Mouse (Mus musculus) midbrain, postnatal 0 days (tissue): ENCODE results near the gene Ndufa13. TPM values are rescaled to one million over a fixed set of nuclear protein-coding genes. Genes with fewer than 3 reads are reported as not detected.
A peak's percentile ranks its signal among the peaks of the same experiment; 100 is the strongest.

ENCODE experiments used
- ATAC-seq: fragments of 200-750 bp; cut with Nextera tagmentation; 2 replicates; pipeline ENCODE4 v1.8.0; 2017; ENCODE audit warnings: moderate number of reproducible peaks, mild to moderate bottlenecking, moderate TSS enrichment, moderate library complexity; ENCODE audit not compliant: low FRiP score
- DNase-seq: peaks from one replicate; pipeline ENCODE4 v3.0.0-alpha.2; 2015; ENCODE audit warnings: low spot score
- H3K27ac ChIP-seq: fragments of 300-500 bp; sonication (generic); 2 replicates; pipeline ENCODE4 v1.5.1; 2014; ENCODE audit warnings: low read depth, mild to moderate bottlenecking, low read length, mixed read lengths
- H3K27me3 ChIP-seq: fragments of 300-500 bp; sonication (generic); 2 replicates; pipeline ENCODE4 v1.6.1; 2014; ENCODE audit warnings: low read length, control low read depth, mixed read lengths; ENCODE audit not compliant: insufficient read depth
- H3K36me3 ChIP-seq: fragments of 300-500 bp; sonication (generic); 2 replicates; pipeline ENCODE4 v1.6.1; 2014; ENCODE audit warnings: low read length, control low read depth, mixed read lengths; ENCODE audit not compliant: insufficient read depth
- H3K4me1 ChIP-seq: fragments of 300-500 bp; sonication (generic); 2 replicates; pipeline ENCODE4 v1.6.1; 2014; ENCODE audit warnings: mild to moderate bottlenecking, control low read depth, antibody characterized with exemption, low read length, mixed read lengths; ENCODE audit not compliant: insufficient read depth
- H3K4me2 ChIP-seq: fragments of 300-500 bp; sonication (generic); 2 replicates; pipeline ENCODE4 v1.6.1; 2014; ENCODE audit warnings: low read depth, mild to moderate bottlenecking, low read length, mixed read lengths; ENCODE audit not compliant: poor library complexity, severe bottlenecking
- H3K4me3 ChIP-seq: fragments of 300-500 bp; sonication (generic); 2 replicates; pipeline ENCODE4 v1.5.1; 2014; ENCODE audit warnings: low read depth, mild to moderate bottlenecking, low read length, moderate library complexity
- H3K9ac ChIP-seq: fragments of 300-500 bp; sonication (generic); replicated peaks from 2 replicates; pipeline ENCODE4 v1.6.1; 2014; ENCODE audit warnings: mild to moderate bottlenecking, low read length, moderate library complexity, mixed read lengths; ENCODE audit not compliant: poor library complexity, severe bottlenecking
- H3K9me3 ChIP-seq: fragments of 300-500 bp; sonication (generic); 2 replicates; pipeline ENCODE4 v1.6.1; 2016; ENCODE audit warnings: low read length, control low read depth
- CTCF ChIP-seq: IDR thresholded peaks from 2 replicates; pipeline ENCODE4 v1.5.1; 2016; ENCODE audit warnings: antibody characterized with exemption, mild to moderate bottlenecking
- WGBS: fragments of 180-500 bp; shearing (Covaris S2); extraction: QIAGEN DNeasy Blood & Tissue Kit; methylation state at CpG from one replicate; pipeline ENCODE4 v1.1.7; 2014; 5-methylcytosine and 5-hydroxymethylcytosine counted together
- polyA plus RNA-seq: library from polyadenylated mRNA; unstranded; fragments of >200 nt; fragmentation: Nextera tagmentation; extraction: Ambion mirVana; gene quantifications from 2 replicates; pipeline ENCODE4 v1.2.1, GENCODE M21; 2015
- total RNA-seq: library from RNA; depleted of rRNA; stranded (reverse); fragments of >200 nt; gene quantifications from 2 replicates; pipeline ENCODE4 v1.2.3, GENCODE M21; 2014

The Ndufa13 gene
- total and polyA plus RNA-seq, 2 experiments from 2014 or later = 55.6 to 243 TPM

DNA sequence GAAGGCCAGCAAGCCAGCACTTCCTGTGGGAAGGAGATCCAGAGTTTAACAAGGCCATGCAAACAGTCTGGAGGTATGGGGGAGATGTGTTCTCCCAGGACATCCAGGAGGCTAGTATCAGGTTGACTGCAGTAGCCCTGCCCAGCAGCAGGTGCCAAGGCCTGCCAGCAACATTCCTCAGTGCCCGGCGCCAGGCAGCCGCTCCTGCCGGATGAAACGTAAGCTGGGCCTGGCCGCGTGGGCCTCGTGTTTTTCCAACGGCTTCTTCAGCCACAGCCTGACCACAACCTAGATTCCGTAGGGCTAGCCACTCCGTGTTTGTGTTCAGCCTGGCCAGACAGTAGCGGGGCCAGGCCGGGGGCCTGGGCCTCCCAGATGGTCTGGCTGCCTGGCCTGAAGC lies 27.7 kb downstream of the Ndufa13 start:
- 87% methylated on average over 13 of the region's 13 CpGs for WGBS

DNA sequence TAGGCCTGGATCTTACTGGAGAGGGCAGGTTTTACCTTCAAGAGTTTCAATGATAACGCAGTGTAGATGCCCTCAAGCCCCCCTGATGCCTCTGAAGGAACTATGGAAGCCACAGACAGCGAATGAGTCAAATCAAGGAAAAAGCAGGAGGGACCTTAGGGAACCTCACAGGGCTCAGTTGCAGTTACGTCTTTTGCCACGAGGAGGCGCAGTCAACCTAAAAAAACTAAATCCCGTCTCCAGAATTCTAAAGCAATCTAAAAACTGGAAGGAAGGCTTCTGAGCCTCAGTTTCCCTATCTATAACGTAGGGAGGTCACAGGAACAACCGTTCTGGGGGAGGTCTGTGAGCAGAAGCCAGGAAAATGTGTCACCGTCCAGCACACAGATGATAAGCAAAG lies 28.2 kb downstream of the Ndufa13 start:
- DNase-seq (peak; percentile 56), ATAC-seq (no peak)
- H3K9me3 ChIP-seq = no peaks in the 10 kb centered on the region
- 9% methylated on average over 9 of the region's 9 CpGs for WGBS
- no peak overlapping the region for H3K9ac ChIP-seq
- H3K36me3 ChIP-seq = 0 out of 2 replicates have a peak, but pooled peaks cover 13% of the 10 kb centered on the region
- no peaks in the 10 kb centered on the region for H3K27me3 ChIP-seq
- no peak overlapping the region for H3K4me2 ChIP-seq
- H3K4me1 ChIP-seq = no peaks in the 10 kb centered on the region
- TF ChIP-seq CTCF = peak; percentile 82
- no peak overlapping the region for H3K27ac ChIP-seq
- no peak overlapping the region for H3K4me3 ChIP-seq

More for the DNA sequence above, 27.7 kb downstream of the Ndufa13 start:
- Histone ChIP-seq H3K27ac (no peak overlapping the region), H3K4me2 (no peak overlapping the region), H3K27me3 (peaks cover 4% of the 10 kb centered on the region; the same call in 1 of the 2 replicates), H3K9me3 (no peaks in the 10 kb centered on the region), H3K4me3 (no peak overlapping the region), H3K9ac (no peak overlapping the region), H3K4me1 (no peaks in the 10 kb centered on the region), H3K36me3 (0 out of 2 replicates have a peak, but pooled peaks cover 13% of the 10 kb centered on the region)
- DNase-seq = no peak
- ATAC-seq = no peak
- TF ChIP-seq CTCF = no peak

DNA sequence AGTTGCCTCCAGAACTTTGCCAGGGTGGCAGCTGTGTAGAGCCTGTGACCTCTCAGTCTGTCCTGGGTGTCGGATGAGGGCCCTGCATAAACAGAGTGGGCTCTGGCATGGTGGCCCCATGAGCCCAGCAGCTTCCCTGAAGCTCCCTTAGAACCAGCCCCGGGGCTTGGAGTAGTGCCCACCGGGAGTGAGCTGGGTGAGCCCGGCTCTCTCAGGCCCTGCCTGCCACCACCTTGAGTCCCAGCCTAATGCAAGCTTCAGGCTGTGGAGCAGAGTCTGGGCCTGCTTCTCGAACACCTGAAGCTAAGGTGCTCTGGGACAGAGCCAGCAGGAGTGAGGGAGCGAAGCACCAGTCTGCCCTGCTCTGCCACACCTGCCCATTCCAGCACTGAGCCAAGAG lies 31.5 kb downstream of the Ndufa13 start:
- Histone ChIP-seq H3K4me2 (no peak overlapping the region), H3K27ac (no peak overlapping the region), H3K9me3 (no peaks in the 10 kb centered on the region), H3K9ac (no peak overlapping the region), H3K4me1 (no peaks in the 10 kb centered on the region), H3K4me3 (no peak overlapping the region), H3K27me3 (no peaks in the 10 kb centered on the region), H3K36me3 (0 out of 2 replicates have a peak, but pooled peaks cover 13% of the 10 kb centered on the region)
- 96% methylated on average over 6 of the region's 6 CpGs for WGBS
- TF ChIP-seq CTCF = no peak
- ATAC-seq = no peak
- no peak for DNase-seq

DNA sequence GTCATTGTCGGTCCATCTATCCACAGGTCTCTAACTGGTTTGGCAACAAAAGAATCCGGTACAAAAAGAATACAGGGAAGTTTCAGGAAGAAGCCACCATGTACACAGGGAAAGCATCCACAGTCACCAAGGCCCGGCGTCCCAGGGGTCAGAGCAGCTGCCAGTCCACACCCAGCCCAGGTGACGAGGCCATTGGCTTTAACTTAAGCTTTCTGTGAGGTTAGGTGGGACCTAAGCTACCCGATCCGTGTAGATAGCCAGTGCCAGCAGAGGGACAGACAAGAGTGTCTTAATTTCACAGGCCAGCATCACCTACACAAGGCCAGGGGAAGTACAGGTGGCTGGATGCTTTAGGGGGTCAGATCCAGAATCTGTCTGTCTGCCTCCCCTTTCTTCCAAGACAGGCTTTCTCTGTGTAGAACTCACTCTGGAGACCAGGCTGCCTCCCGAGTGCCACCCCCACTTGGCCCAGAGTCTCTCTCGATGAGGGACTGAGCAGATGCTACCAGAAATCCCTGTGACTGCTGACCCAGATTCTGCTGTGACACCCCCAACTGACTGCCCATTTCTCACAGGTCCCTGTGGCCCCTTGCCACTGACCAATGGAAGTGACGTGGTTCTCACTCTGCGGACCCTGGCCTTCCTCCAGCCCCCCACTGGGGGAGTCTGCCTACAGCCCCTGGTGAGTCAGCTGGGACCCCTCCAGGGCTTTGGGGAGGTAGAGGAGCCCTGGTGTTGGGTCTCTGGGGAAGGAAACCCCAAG lies 32.2 kb downstream of the Ndufa13 start:
- Histone ChIP-seq H3K9ac (no peak overlapping the region), H3K4me2 (no peak overlapping the region), H3K4me3 (no peak overlapping the region), H3K9me3 (no peaks in the 10 kb centered on the region), H3K27me3 (no peaks in the 10 kb centered on the region), H3K27ac (no peak overlapping the region), H3K4me1 (no peaks in the 10 kb centered on the region), H3K36me3 (0 out of 2 replicates have a peak, but pooled peaks cover 13% of the 10 kb centered on the region)
- no peak for TF ChIP-seq CTCF
- no peak for DNase-seq
- WGBS = 86% methylated on average over 11 of the region's 11 CpGs
- ATAC-seq = no peak

DNA sequence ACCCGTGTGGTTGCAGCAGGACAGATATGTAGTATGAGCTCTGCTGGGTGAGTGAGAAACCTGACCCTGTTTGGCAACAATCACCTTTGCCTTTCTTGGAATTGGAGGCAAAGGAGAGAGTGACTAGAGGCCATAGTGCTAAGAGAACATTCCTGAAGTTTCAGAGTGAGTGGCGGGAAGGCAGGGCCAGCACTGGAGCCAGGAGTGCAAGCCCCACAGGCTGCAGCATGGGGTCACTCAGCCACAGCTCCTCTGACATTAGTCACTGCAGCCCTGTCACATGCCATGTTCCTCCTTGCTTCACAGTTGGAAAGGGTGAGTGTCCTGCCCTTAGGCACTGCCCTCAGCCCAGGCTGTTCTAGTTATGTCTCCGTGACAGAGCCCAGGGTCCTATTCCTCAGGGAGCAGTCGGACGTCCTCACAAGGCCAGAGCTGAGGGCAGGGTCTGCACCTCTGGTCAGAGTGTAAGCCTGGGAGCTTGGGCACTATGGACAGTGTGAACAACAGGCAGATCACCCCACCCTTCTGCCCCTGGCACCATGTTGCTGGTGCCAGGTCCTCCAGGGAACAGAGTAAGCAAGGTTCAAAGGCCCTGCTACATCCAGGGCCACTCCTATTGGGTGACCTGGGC lies 34.5 kb downstream of the Ndufa13 start:
- ATAC-seq (no peak), DNase-seq (no peak)
- Histone ChIP-seq H3K9ac (no peak overlapping the region), H3K27me3 (no peaks in the 10 kb centered on the region), H3K36me3 (0 out of 2 replicates have a peak, but pooled peaks cover 23% of the 10 kb centered on the region), H3K27ac (no peak overlapping the region), H3K4me3 (no peak overlapping the region), H3K4me1 (no peaks in the 10 kb centered on the region), H3K4me2 (no peak overlapping the region), H3K9me3 (no peaks in the 10 kb centered on the region)
- no peak for TF ChIP-seq CTCF
- WGBS = 87% methylated on average over 5 of the region's 5 CpGs

DNA sequence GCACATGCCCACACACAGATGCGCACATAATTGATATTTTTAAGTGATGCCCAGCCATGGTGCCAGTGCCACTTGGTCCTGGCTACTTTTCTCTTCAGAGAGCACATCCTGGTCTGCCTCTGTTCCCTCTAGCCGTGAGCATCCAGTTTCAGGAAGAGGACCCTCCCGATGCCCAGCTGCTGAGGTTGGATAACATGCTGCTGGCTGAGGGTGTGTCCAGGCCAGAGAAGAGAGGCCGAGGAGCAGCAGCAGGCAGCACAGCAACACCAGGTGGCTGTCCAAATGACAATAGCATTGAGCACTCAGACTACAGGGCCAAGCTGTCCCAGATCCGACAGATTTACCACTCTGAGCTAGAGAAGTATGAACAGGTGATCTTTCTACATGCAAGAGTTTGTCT lies 38.2 kb downstream of the Ndufa13 start:
- DNase-seq = no peak
- TF ChIP-seq CTCF = no peak
- Histone ChIP-seq H3K9me3 (no peaks in the 10 kb centered on the region), H3K27ac (no peak overlapping the region), H3K4me3 (no peak overlapping the region), H3K4me2 (no peak overlapping the region), H3K4me1 (no peaks in the 10 kb centered on the region), H3K9ac (no peak overlapping the region), H3K36me3 (peaks cover 9% of the 10 kb centered on the region; the same call in 1 of the 2 replicates), H3K27me3 (no peaks in the 10 kb centered on the region)
- WGBS = 82% methylated on average over 5 of the region's 5 CpGs
- no peak for ATAC-seq
